Mouse (Mus musculus) layer of hippocampus, postnatal 36 days (tissue): ENCODE results near the gene Rab2b. TPM values are rescaled to one million over a fixed set of nuclear protein-coding genes. Genes with fewer than 3 reads are reported as not detected.
"Not testable (repeated sequence)": the region's sequence is repeated elsewhere in the genome, so short reads cannot be mapped to it uniquely, and the experiment has no call there.

Source experiments
- DNase-seq, 2 experiments: peaks; one replicate each; pipeline ENCODE4 v3.0.0; 2022
- total RNA-seq, 2 experiments: library from RNA; stranded (reverse); gene quantifications; 2 replicates each; pipeline ENCODE4 v1.2.3; 2021

The Rab2b gene
- total RNA-seq = 10 to 100 TPM; 35.7 to 37.1 TPM

GRCm38 (mm10) chr14:52278932-52279746 lies at the start of gene Rab2b, which contains the start of gene Tox4:
Gene Rab2b (minus strand): TSS chr14:52279545.
Gene Tox4 (plus strand): TSS chr14:52279146.
- peak; percentile 99 to 100 for DNase-seq

GRCm38 (mm10) chr14:52327910-52328812 lies 48.8 kb upstream of the Rab2b start, which contains the start of gene Sall2:
Gene Sall2 (minus strand): TSS chr14:52328762.
- no peak for DNase-seq

- no peak for DNase-seq
Observed at GRCm38 (mm10) chr14:52327375-52327901, 48.1 kb upstream of the Rab2b start.

GRCm38 (mm10) chr14:52325890-52326289 lies 46.5 kb upstream of the Rab2b start:
- DNase-seq = no peak

- DNase-seq = no peak
Observed at GRCm38 (mm10) chr14:52319361-52319760, 40.0 kb upstream of the Rab2b start.

- peak in 1 of 2 experiments; percentile 36 for DNase-seq
Observed at GRCm38 (mm10) chr14:52316441-52317225, 37.3 kb upstream of the Rab2b start.

GRCm38 (mm10) chr14:52315792-52316440 lies 36.6 kb upstream of the Rab2b start:
- DNase-seq = peak; percentile 72 to 80

- DNase-seq = no peak
Observed at GRCm38 (mm10) chr14:52315283-52315780, 36.0 kb upstream of the Rab2b start.

- no peak for DNase-seq
Observed at GRCm38 (mm10) chr14:52314808-52315150, 35.4 kb upstream of the Rab2b start.

GRCm38 (mm10) chr14:52313931-52314807 lies 34.8 kb upstream of the Rab2b start:
- DNase-seq = no peak

- no peak for DNase-seq
Observed at GRCm38 (mm10) chr14:52310906-52311305, 31.6 kb upstream of the Rab2b start.

GRCm38 (mm10) chr14:52310343-52310742 lies 31.0 kb upstream of the Rab2b start:
- DNase-seq = not testable (repeated sequence)

GRCm38 (mm10) chr14:52306100-52306499 lies 26.8 kb upstream of the Rab2b start:
- no peak for DNase-seq

GRCm38 (mm10) chr14:52304644-52305271 lies 25.4 kb upstream of the Rab2b start, which contains the start of gene Mettl3:
Gene Mettl3 (minus strand): TSS chr14:52305128.
- DNase-seq = peak; percentile 84 to 88

GRCm38 (mm10) chr14:52303517-52303916 lies 24.2 kb upstream of the Rab2b start:
- DNase-seq = not testable (repeated sequence)

- DNase-seq = no peak
Observed at GRCm38 (mm10) chr14:52295558-52296264, 16.4 kb upstream of the Rab2b start.

GRCm38 (mm10) chr14:52284191-52284590 lies 4.8 kb upstream of the Rab2b start:
- no peak for DNase-seq

- DNase-seq = no peak
Observed at GRCm38 (mm10) chr14:52283629-52284028, 4.3 kb upstream of the Rab2b start.

- DNase-seq = no peak
Observed at GRCm38 (mm10) chr14:52279747-52280120, 389 bp upstream of the Rab2b start.
